Mouse (Mus musculus): ENCODE measurements around the gene Tlx3.

DNA sequence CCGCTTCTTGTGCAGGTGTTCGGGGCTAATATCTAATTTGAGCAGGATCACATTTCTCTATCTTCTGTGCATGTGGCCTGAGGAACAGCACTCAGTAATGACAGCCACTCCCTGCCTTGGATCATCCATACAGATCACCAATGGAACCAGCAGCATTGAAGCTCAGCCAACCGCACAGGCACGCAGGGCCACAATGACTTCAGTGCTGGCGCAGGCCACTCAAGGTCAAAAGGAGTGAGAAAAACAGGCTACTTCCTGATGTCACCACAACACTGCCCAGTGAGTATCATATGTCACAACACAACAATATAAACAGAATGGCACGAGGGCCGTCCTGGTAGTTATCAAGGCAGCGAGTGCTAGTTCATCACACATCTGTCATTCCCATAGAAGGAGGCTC is 23.1 kb upstream of the Tlx3 start:
- TF ChIP-seq CTCF (IDR thresholded peaks at IDR 0.05) (no peak), POLR2A (IDR thresholded peaks at IDR 0.05; ENCODE audit: insufficient read depth, low read depth, low read length) (no peak)

Data from heart, adult 2 months (tissue).